Mouse (Mus musculus): ENCODE results near the gene Xrn2.

DNA sequence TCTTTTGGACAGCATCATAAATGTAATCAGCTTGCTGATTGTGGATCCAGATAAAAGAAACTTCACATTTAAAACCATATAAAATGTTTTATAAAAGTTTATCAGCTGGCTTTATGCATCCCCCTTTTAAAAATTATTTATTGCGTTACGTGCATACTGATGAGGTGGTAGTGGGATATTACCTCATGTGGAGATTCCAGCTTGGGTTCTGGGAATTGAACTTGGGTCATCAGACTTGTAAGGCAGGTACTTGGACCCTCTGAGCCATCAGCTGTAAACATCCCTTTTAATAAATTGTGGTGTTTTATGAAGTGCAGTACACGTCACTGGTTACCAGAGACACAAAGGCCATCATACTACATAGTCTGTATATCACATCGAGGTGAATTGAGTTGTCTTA is 61.6 kb downstream of the Xrn2 start:
- TF ChIP-seq USF1 (IDR thresholded peaks at IDR 0.05; ENCODE audit: low read depth, low read length): no peak
- no peak for TF ChIP-seq POLR2A (IDR thresholded peaks at IDR 0.05; ENCODE audit: control insufficient read depth in 1 of 2, insufficient read depth in 1 of 2, low read depth in 1 of 2, low read length in 2 of 2, poor library complexity in 1 of 2)
- no peak for TF ChIP-seq MXI1 (IDR thresholded peaks at IDR 0.05; ENCODE audit: low read depth, low read length)
- no peak for TF ChIP-seq CTCF (IDR thresholded peaks at IDR 0.05 in 2 of 3, conservative IDR thresholded peaks at IDR 0.05 in 1 of 3; ENCODE audit: control insufficient read depth in 1 of 3, insufficient read depth in 1 of 3, low read depth in 2 of 3, low read length in 3 of 3, poor library complexity in 1 of 3, severe bottlenecking in 1 of 3)
- TF ChIP-seq UBTF (IDR thresholded peaks at IDR 0.05; ENCODE audit: borderline replicate concordance, insufficient read depth, low read depth, low read length): no peak
- TF ChIP-seq MYC (IDR thresholded peaks at IDR 0.05; ENCODE audit: low read depth, low read length): no peak
- no peak for TF ChIP-seq SIN3A (IDR thresholded peaks at IDR 0.05; ENCODE audit: low read length)

Measured in MEL (cell line).